Mouse (Mus musculus): ENCODE measurements around the gene Ssh2.

DNA sequence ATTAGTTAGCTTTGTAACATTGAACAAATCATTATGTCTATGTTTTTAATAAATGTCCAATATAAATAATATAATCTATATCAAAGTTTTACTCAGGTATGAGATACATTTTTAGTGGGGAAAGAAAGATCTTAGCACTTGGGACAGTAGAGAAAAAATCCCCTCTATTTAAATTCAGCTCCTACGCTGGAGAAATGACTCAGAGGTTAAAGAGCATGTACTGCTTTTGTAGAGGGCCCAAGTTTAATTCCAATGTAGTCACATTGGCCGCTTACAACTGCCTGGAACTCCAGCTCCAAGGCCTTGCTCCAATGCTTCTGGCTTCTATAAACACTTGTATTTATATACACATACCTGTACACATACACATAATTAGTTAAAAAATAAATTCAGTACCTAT lies 36.7 kb downstream of the Ssh2 start:
- TF ChIP-seq CTCF (conservative IDR thresholded peaks at IDR 0.05; ENCODE audit: low read length) (no peak), NANOG (IDR thresholded peaks at IDR 0.05; ENCODE audit: borderline replicate concordance, low read length) (no peak)
